Mouse (Mus musculus) liver, postnatal 0 days (tissue): ENCODE data around the gene Abl2. TPM values are rescaled to one million over a fixed set of nuclear protein-coding genes. Genes with fewer than 3 reads are reported as not detected.

Experiments
- ATAC-seq: fragments of 200-750 bp; cut with Nextera tagmentation; 2 replicates; pipeline ENCODE4 v1.8.0; 2017; ENCODE audit warnings: mild to moderate bottlenecking, moderate library complexity
- DNase-seq: peaks from one replicate; pipeline ENCODE4 v3.0.0-alpha.2; 2016
- H3K27ac ChIP-seq: fragments of 300-500 bp; sonication (generic); 2 replicates; pipeline ENCODE4 v1.5.1; 2014; ENCODE audit warnings: antibody characterized with exemption, moderate library complexity, mild to moderate bottlenecking, low read depth
- H3K27me3 ChIP-seq: fragments of 300-500 bp; sonication (generic); 2 replicates; pipeline ENCODE4 v1.6.1; 2014; ENCODE audit warnings: low read length, control low read depth, mixed read lengths; ENCODE audit not compliant: insufficient read depth
- H3K36me3 ChIP-seq: fragments of 300-500 bp; sonication (generic); replicated peaks from 2 replicates; pipeline ENCODE4 v1.6.1; 2014; ENCODE audit warnings: mild to moderate bottlenecking, control low read depth, low read length, moderate library complexity, mixed read lengths; ENCODE audit not compliant: insufficient read depth
- H3K4me1 ChIP-seq: fragments of 300-500 bp; sonication (generic); 2 replicates; pipeline ENCODE4 v1.6.1; 2014; ENCODE audit warnings: antibody characterized with exemption, mild to moderate bottlenecking, control low read depth; ENCODE audit not compliant: insufficient read depth
- H3K4me2 ChIP-seq: fragments of 300-500 bp; sonication (generic); 2 replicates; pipeline ENCODE4 v1.6.1; 2014; ENCODE audit warnings: low read depth, mild to moderate bottlenecking, low read length, moderate library complexity, mixed read lengths
- H3K4me3 ChIP-seq: fragments of 300-500 bp; sonication (generic); 2 replicates; pipeline ENCODE4 v1.5.1; 2014; ENCODE audit warnings: low read depth, low read length
- H3K9ac ChIP-seq: fragments of 300-500 bp; sonication (generic); replicated peaks from 2 replicates; pipeline ENCODE4 v1.6.1; 2014; ENCODE audit warnings: mild to moderate bottlenecking, moderate library complexity
- H3K9me3 ChIP-seq: fragments of 300-500 bp; sonication (generic); 2 replicates; pipeline ENCODE4 v1.6.1; 2016; ENCODE audit warnings: mild to moderate bottlenecking, control low read depth, low read length, mixed read lengths
- CTCF ChIP-seq: sonication (generic); IDR thresholded peaks from 2 replicates; pipeline ENCODE4 v1.5.1; 2016; ENCODE audit warnings: antibody characterized with exemption, low read depth
- EP300 ChIP-seq: IDR thresholded peaks from 2 replicates; pipeline ENCODE4 v1.6.1; 2016; ENCODE audit warnings: antibody characterized with exemption, low read depth, mild to moderate bottlenecking
- WGBS: fragments of 180-500 bp; shearing (Covaris S2); extraction: QIAGEN DNeasy Blood & Tissue Kit; methylation state at CpG from one replicate; pipeline ENCODE4 v1.1.7; 2014; ENCODE audit not compliant: insufficient replicate concordance; 5-methylcytosine and 5-hydroxymethylcytosine counted together
- polyA plus RNA-seq: library from polyadenylated mRNA; unstranded; fragments of >200 nt; fragmentation: Nextera tagmentation; extraction: Ambion mirVana; gene quantifications from 2 replicates; pipeline ENCODE4 v1.2.1, GENCODE M21; 2015

Gene Abl2
- polyA plus RNA-seq, 1 experiment from 2014 or later: 0.89 TPM

- ATAC-seq (no peak), DNase-seq (no peak)
- Histone ChIP-seq H3K4me2 (no peak overlapping the region), H3K36me3 (no peaks in the 10 kb centered on the region), H3K4me3 (no peak overlapping the region), H3K27me3 (no peaks in the 10 kb centered on the region), H3K9me3 (no peaks in the 10 kb centered on the region), H3K4me1 (no peaks in the 10 kb centered on the region), H3K27ac (no peak overlapping the region), H3K9ac (no peak overlapping the region)
- WGBS: 59% methylated on average over 3 of the region's 3 CpGs
- TF ChIP-seq CTCF: no peak
- TF ChIP-seq EP300: no peak
Measured at GRCm38 (mm10) chr1:156533483-156533882, 25.1 kb upstream of the Abl2 start.

- TF ChIP-seq CTCF: no peak
- TF ChIP-seq EP300: no peak
- no peak overlapping the region for H3K9ac ChIP-seq
- H3K4me1 ChIP-seq: no peaks in the 10 kb centered on the region
- H3K27ac ChIP-seq: no peak overlapping the region
- H3K4me2 ChIP-seq: no peak overlapping the region
- H3K9me3 ChIP-seq: no peaks in the 10 kb centered on the region
- DNase-seq (no peak), ATAC-seq (no peak)
- H3K4me3 ChIP-seq: no peak overlapping the region
- no peaks in the 10 kb centered on the region for H3K36me3 ChIP-seq
- 82% methylated on average over 4 of the region's 4 CpGs for WGBS
- no peaks in the 10 kb centered on the region for H3K27me3 ChIP-seq
Measured at GRCm38 (mm10) chr1:156533911-156534310, 24.7 kb upstream of the Abl2 start.

- no peaks in the 10 kb centered on the region for H3K36me3 ChIP-seq
- TF ChIP-seq EP300 (no peak), CTCF (no peak)
- no peak overlapping the region for H3K4me2 ChIP-seq
- H3K9ac ChIP-seq: no peak overlapping the region
- no peak for ATAC-seq
- H3K9me3 ChIP-seq: no peaks in the 10 kb centered on the region
- DNase-seq: no peak
- 49% methylated on average over 2 of the region's 2 CpGs for WGBS
- H3K4me1 ChIP-seq: no peaks in the 10 kb centered on the region
- H3K4me3 ChIP-seq: no peak overlapping the region
- no peaks in the 10 kb centered on the region for H3K27me3 ChIP-seq
- no peak overlapping the region for H3K27ac ChIP-seq
Measured at GRCm38 (mm10) chr1:156537031-156537430, 21.6 kb upstream of the Abl2 start.

- no peak overlapping the region for H3K27ac ChIP-seq
- ATAC-seq: no peak
- DNase-seq: no peak
- no peak overlapping the region for H3K9ac ChIP-seq
- no peak overlapping the region for H3K4me3 ChIP-seq
- H3K9me3 ChIP-seq: no peaks in the 10 kb centered on the region
- H3K27me3 ChIP-seq: no peaks in the 10 kb centered on the region
- WGBS: 69% methylated on average over 6 of the region's 6 CpGs
- H3K36me3 ChIP-seq: no peaks in the 10 kb centered on the region
- H3K4me1 ChIP-seq: no peaks in the 10 kb centered on the region
- H3K4me2 ChIP-seq: no peak overlapping the region
- TF ChIP-seq EP300: no peak
- TF ChIP-seq CTCF: no peak
Measured at GRCm38 (mm10) chr1:156537701-156538100, 20.9 kb upstream of the Abl2 start.

- H3K4me2 ChIP-seq: no peak overlapping the region
- no peaks in the 10 kb centered on the region for H3K4me1 ChIP-seq
- H3K9ac ChIP-seq: no peak overlapping the region
- H3K9me3 ChIP-seq: no peaks in the 10 kb centered on the region
- no peak overlapping the region for H3K27ac ChIP-seq
- H3K36me3 ChIP-seq: no peaks in the 10 kb centered on the region
- H3K4me3 ChIP-seq: no peak overlapping the region
- no peaks in the 10 kb centered on the region for H3K27me3 ChIP-seq
- DNase-seq: no peak
- ATAC-seq: no peak
- no peak for TF ChIP-seq EP300
- TF ChIP-seq CTCF: peak; percentile 53
- WGBS: 67% methylated on average over 3 of the region's 3 CpGs
Measured at GRCm38 (mm10) chr1:156538382-156538781, 20.2 kb upstream of the Abl2 start.

- Histone ChIP-seq H3K4me2 (no peak overlapping the region), H3K9me3 (no peaks in the 10 kb centered on the region), H3K4me3 (no peak overlapping the region), H3K27ac (no peak overlapping the region), H3K9ac (no peak overlapping the region), H3K27me3 (no peaks in the 10 kb centered on the region), H3K4me1 (no peaks in the 10 kb centered on the region), H3K36me3 (no peaks in the 10 kb centered on the region)
- TF ChIP-seq CTCF (peak; percentile 58), EP300 (no peak)
- 46% methylated on average over 4 of the region's 4 CpGs for WGBS
- ATAC-seq (no peak), DNase-seq (no peak)
Measured at GRCm38 (mm10) chr1:156539787-156540560, 18.6 kb upstream of the Abl2 start.

GRCm38 (mm10) chr1:156543999-156544398 is 14.6 kb upstream of the Abl2 start:
- H3K4me1 ChIP-seq: no peaks in the 10 kb centered on the region
- H3K4me3 ChIP-seq: no peak overlapping the region
- H3K27ac ChIP-seq: no peak overlapping the region
- no peak overlapping the region for H3K4me2 ChIP-seq
- WGBS: 33% methylated on average over 12 of the region's 12 CpGs
- TF ChIP-seq EP300 (no peak), CTCF (no peak)
- no peaks in the 10 kb centered on the region for H3K9me3 ChIP-seq
- no peaks in the 10 kb centered on the region for H3K27me3 ChIP-seq
- no peaks in the 10 kb centered on the region for H3K36me3 ChIP-seq
- DNase-seq: no peak
- ATAC-seq: no peak
- no peak overlapping the region for H3K9ac ChIP-seq
